ENCODE assay signal across 9 mouse cellular contexts in genomic region chr4:145024694-145025408, GRCm38 (mm10).
DNase-seq lines count a peak whose midpoint lies in the region; ATAC-seq lines count a peak whose summit lies in the region.
"Had no signal": no experiment of that assay in that cellular context is flagged by ENCODE, and none has a peak within 500 bp of the region (broad histone marks: within the 10 kb centered on the region; RNA-seq: fewer than 3 reads in every experiment).

No protein-coding gene starts in this region.

- H3K4me1 ChIP-seq in liver, embryonic 12.5 days = peaks cover 75% of the 10 kb centered on the region
- H3K4me1 ChIP-seq in kidney, embryonic 15.5 days = peaks cover 62% of the 10 kb centered on the region
- H3K4me1 ChIP-seq: midbrain, embryonic 12.5 days had no signal

- 67% methylated on average over 8 of the region's 8 CpGs for WGBS in liver, embryonic 12.5 days (ENCODE audit: insufficient replicate concordance)
- 24% methylated on average over 8 of the region's 8 CpGs for WGBS in kidney, embryonic 15.5 days

- peaks cover 8% of the 10 kb centered on the region for H3K36me3 ChIP-seq in liver, embryonic 12.5 days
- peaks cover 6% of the 10 kb centered on the region; the same call in 1 of the 2 replicates for H3K36me3 ChIP-seq in kidney, embryonic 15.5 days

- peak overlapping the region; percentile 20; the same call in 1 of the 2 replicates for H3K27ac ChIP-seq in liver, embryonic 12.5 days
- peak overlapping the region; percentile 91 for H3K27ac ChIP-seq in kidney, embryonic 15.5 days
- H3K27ac ChIP-seq: midbrain, embryonic 12.5 days had no signal

- H3K9ac ChIP-seq in liver, embryonic 12.5 days = no peak overlapping the region
- 0 out of 2 replicates have a peak overlapping the region, but pooled peaks have one; percentile 15 for H3K9ac ChIP-seq in kidney, embryonic 15.5 days
- H3K9ac ChIP-seq: midbrain, embryonic 12.5 days had no signal

- no peak overlapping the region for H3K4me3 ChIP-seq in liver, embryonic 12.5 days
- H3K4me3 ChIP-seq in kidney, embryonic 15.5 days (replicated peaks) = no peak overlapping the region
- H3K4me3 ChIP-seq: midbrain, embryonic 12.5 days had no signal

- no peaks in the 10 kb centered on the region for H3K9me3 ChIP-seq in liver, embryonic 12.5 days (replicated peaks)
- no peaks in the 10 kb centered on the region for H3K9me3 ChIP-seq in kidney, embryonic 15.5 days (replicated peaks)
- H3K9me3 ChIP-seq: midbrain, embryonic 12.5 days had no signal

- no peak overlapping the region for H3K4me2 ChIP-seq in liver, embryonic 12.5 days
- H3K4me2 ChIP-seq in kidney, embryonic 15.5 days = no peak overlapping the region
- H3K4me2 ChIP-seq: midbrain, embryonic 12.5 days had no signal

- peak; percentile 10 for DNase-seq in cerebellum, adult 8-10 months
- no peak for DNase-seq in cerebellum, adult 9-11 months
- no peak for DNase-seq in liver
- no peak for DNase-seq in thymus, postnatal 0 days (ENCODE audit: low spot score)
- no peak for DNase-seq in adrenal gland, adult 8-10 months

- no peaks in the 10 kb centered on the region for H3K27me3 ChIP-seq in liver, embryonic 12.5 days (replicated peaks)
- no peaks in the 10 kb centered on the region for H3K27me3 ChIP-seq in kidney, embryonic 15.5 days
- H3K27me3 ChIP-seq: midbrain, embryonic 12.5 days had no signal

- ATAC-seq in liver, embryonic 12.5 days = no peak
- ATAC-seq in kidney, embryonic 15.5 days (replicated peaks; ENCODE audit: low FRiP score) = peak; percentile 37
- peak; percentile 9 for ATAC-seq in megakaryocyte progenitor cell, adult 5-6 weeks (replicated peaks; ENCODE audit: poor library complexity)
